Mouse (Mus musculus): ENCODE measurements around the gene Upk3b. TPM values are rescaled to one million over a fixed set of nuclear protein-coding genes. Genes with fewer than 3 reads are reported as not detected.

Gene Upk3b
- not detected in 2 replicates for polyA plus RNA-seq (2015; fragmentation: Nextera tagmentation; extraction: Ambion mirVana)

- H3K36me3 ChIP-seq (replicated peaks), result no peaks in the 10 kb centered on the region
- no peaks in the 10 kb centered on the region for H3K9me3 ChIP-seq
- H3K9ac ChIP-seq, result no peak within 1 kb of the TSS
- 84% methylated on average over 17 of the region's 17 CpGs for WGBS
- H3K27me3 ChIP-seq (replicated peaks), result no peaks in the 10 kb centered on the region
- no peak within 1 kb of the TSS for H3K27ac ChIP-seq
- no peaks in the 10 kb centered on the region for H3K4me1 ChIP-seq
- ATAC-seq (replicated peaks), result no peak
- H3K4me2 ChIP-seq, result no peak within 1 kb of the TSS
- H3K4me3 ChIP-seq, result no peak within 1 kb of the TSS
Measured at GRCm38 (mm10) chr5:136038258-136039214, at the start of gene Upk3b. Gene Upk3b (plus strand): TSS chr5:136038496.

- Histone ChIP-seq H3K9ac (no peak overlapping the region), H3K4me1 (peaks cover 4% of the 10 kb centered on the region), H3K27ac (no peak overlapping the region), H3K4me2 (no peak overlapping the region), H3K36me3 (replicated peaks) (no peaks in the 10 kb centered on the region), H3K9me3 (no peaks in the 10 kb centered on the region), H3K4me3 (no peak overlapping the region), H3K27me3 (replicated peaks) (no peaks in the 10 kb centered on the region)
- ATAC-seq (replicated peaks), result no peak
- WGBS, result 71% methylated on average over 5 of the region's 5 CpGs
Measured at GRCm38 (mm10) chr5:135990601-135991000, 47.7 kb upstream of the Upk3b start.

GRCm38 (mm10) chr5:135993381-135993965, 44.8 kb upstream of the Upk3b start:
- Histone ChIP-seq H3K9ac (no peak overlapping the region), H3K9me3 (no peaks in the 10 kb centered on the region), H3K4me1 (peaks cover 13% of the 10 kb centered on the region), H3K36me3 (replicated peaks) (peaks cover 7% of the 10 kb centered on the region), H3K4me3 (no peak overlapping the region), H3K27me3 (replicated peaks) (no peaks in the 10 kb centered on the region), H3K27ac (no peak overlapping the region), H3K4me2 (no peak overlapping the region)
- 63% methylated on average over 5 of the region's 5 CpGs for WGBS
- no peak for ATAC-seq (replicated peaks)

GRCm38 (mm10) chr5:135994335-135994724, 44.0 kb upstream of the Upk3b start:
- no peak overlapping the region for H3K27ac ChIP-seq
- ATAC-seq (replicated peaks), result peak; percentile 65; the same call in 1 of the 2 replicates
- H3K9me3 ChIP-seq, result no peaks in the 10 kb centered on the region
- peak overlapping the region; percentile 66; the same call in 1 of the 2 replicates for H3K4me3 ChIP-seq
- 65% methylated on average over 8 of the region's 8 CpGs for WGBS
- H3K27me3 ChIP-seq (replicated peaks), result no peaks in the 10 kb centered on the region
- peaks cover 12% of the 10 kb centered on the region for H3K36me3 ChIP-seq (replicated peaks)
- H3K4me2 ChIP-seq, result no peak overlapping the region
- peaks cover 13% of the 10 kb centered on the region for H3K4me1 ChIP-seq
- no peak overlapping the region for H3K9ac ChIP-seq

GRCm38 (mm10) chr5:135994725-135995687, 43.3 kb upstream of the Upk3b start, which contains the start of gene Dtx2:
Gene Dtx2 (plus strand): TSS chr5:135994800.
- H3K27me3 ChIP-seq (replicated peaks), result no peaks in the 10 kb centered on the region
- H3K4me3 ChIP-seq, result peak within 1 kb of the TSS; percentile 66
- H3K4me2 ChIP-seq, result peak within 1 kb of the TSS; percentile 74
- ATAC-seq (replicated peaks), result peak; percentile 95
- peaks cover 13% of the 10 kb centered on the region for H3K4me1 ChIP-seq
- no peaks in the 10 kb centered on the region for H3K9me3 ChIP-seq
- peak within 1 kb of the TSS; percentile 73 for H3K9ac ChIP-seq
- H3K27ac ChIP-seq, result peak within 1 kb of the TSS; percentile 86
- H3K36me3 ChIP-seq (replicated peaks), result peaks cover 12% of the 10 kb centered on the region
- WGBS, result under 1% methylated on average over 47 of the region's 47 CpGs

- Histone ChIP-seq H3K27me3 (replicated peaks) (no peaks in the 10 kb centered on the region), H3K4me1 (peaks cover 13% of the 10 kb centered on the region), H3K4me3 (peak overlapping the region; percentile 66; the same call in 1 of the 2 replicates), H3K27ac (no peak overlapping the region), H3K9me3 (no peaks in the 10 kb centered on the region), H3K36me3 (replicated peaks) (peaks cover 12% of the 10 kb centered on the region), H3K9ac (no peak overlapping the region), H3K4me2 (peak overlapping the region; percentile 74)
- ATAC-seq (replicated peaks), result no peak
- 89% methylated on average over 8 of the region's 8 CpGs for WGBS
Measured at GRCm38 (mm10) chr5:135996162-135996561, 42.1 kb upstream of the Upk3b start.

GRCm38 (mm10) chr5:136001222-136001621, 37.1 kb upstream of the Upk3b start:
- 92% methylated on average over 6 of the region's 6 CpGs for WGBS
- Histone ChIP-seq H3K27me3 (replicated peaks) (no peaks in the 10 kb centered on the region), H3K36me3 (replicated peaks) (peaks cover 12% of the 10 kb centered on the region), H3K4me2 (no peak overlapping the region), H3K9ac (no peak overlapping the region), H3K27ac (no peak overlapping the region), H3K4me3 (no peak overlapping the region), H3K9me3 (no peaks in the 10 kb centered on the region), H3K4me1 (peaks cover 6% of the 10 kb centered on the region; the same call in 1 of the 2 replicates)
- no peak for ATAC-seq (replicated peaks)

GRCm38 (mm10) chr5:136002325-136002724, 36.0 kb upstream of the Upk3b start:
- no peak for ATAC-seq (replicated peaks)
- H3K27ac ChIP-seq, result 0 out of 2 replicates have a peak overlapping the region, but pooled peaks have one; percentile 29
- H3K27me3 ChIP-seq (replicated peaks), result no peaks in the 10 kb centered on the region
- no peaks in the 10 kb centered on the region for H3K9me3 ChIP-seq
- peaks cover 12% of the 10 kb centered on the region for H3K36me3 ChIP-seq (replicated peaks)
- H3K4me2 ChIP-seq, result no peak overlapping the region
- H3K9ac ChIP-seq, result no peak overlapping the region
- H3K4me1 ChIP-seq, result 0 out of 2 replicates have a peak, but pooled peaks cover 3% of the 10 kb centered on the region
- WGBS, result 80% methylated on average over 2 of the region's 2 CpGs
- no peak overlapping the region for H3K4me3 ChIP-seq

- no peak overlapping the region for H3K9ac ChIP-seq
- H3K9me3 ChIP-seq, result no peaks in the 10 kb centered on the region
- H3K27me3 ChIP-seq (replicated peaks), result no peaks in the 10 kb centered on the region
- 0 out of 2 replicates have a peak, but pooled peaks cover 3% of the 10 kb centered on the region for H3K4me1 ChIP-seq
- H3K4me2 ChIP-seq, result no peak overlapping the region
- H3K36me3 ChIP-seq (replicated peaks), result peaks cover 12% of the 10 kb centered on the region
- WGBS, result 31% methylated on average over 3 of the region's 3 CpGs
- no peak overlapping the region for H3K4me3 ChIP-seq
- ATAC-seq (replicated peaks), result no peak
- H3K27ac ChIP-seq, result no peak overlapping the region
Measured at GRCm38 (mm10) chr5:136002751-136003151, 35.5 kb upstream of the Upk3b start.

- Histone ChIP-seq H3K4me3 (no peak overlapping the region), H3K27me3 (replicated peaks) (no peaks in the 10 kb centered on the region), H3K36me3 (replicated peaks) (no peaks in the 10 kb centered on the region), H3K9me3 (no peaks in the 10 kb centered on the region), H3K4me1 (0 out of 2 replicates have a peak, but pooled peaks cover 3% of the 10 kb centered on the region), H3K9ac (no peak overlapping the region), H3K4me2 (no peak overlapping the region), H3K27ac (no peak overlapping the region)
- whole genome bisulfite sequencing, result 87% methylated on average over 4 of the region's 4 CpGs
- no peak for ATAC-seq (replicated peaks)
Measured at GRCm38 (mm10) chr5:136004537-136004936, 33.8 kb upstream of the Upk3b start.

GRCm38 (mm10) chr5:136007745-136008144, 30.6 kb upstream of the Upk3b start:
- ATAC-seq (replicated peaks), result no peak
- H3K4me3 ChIP-seq, result no peak overlapping the region
- H3K9me3 ChIP-seq, result no peaks in the 10 kb centered on the region
- H3K4me1 ChIP-seq, result no peaks in the 10 kb centered on the region
- no peak overlapping the region for H3K27ac ChIP-seq
- H3K9ac ChIP-seq, result no peak overlapping the region
- peaks cover 20% of the 10 kb centered on the region; the same call in 1 of the 2 replicates for H3K36me3 ChIP-seq (replicated peaks)
- 80% methylated on average over 7 of the region's 7 CpGs for WGBS
- H3K4me2 ChIP-seq, result no peak overlapping the region
- H3K27me3 ChIP-seq (replicated peaks), result no peaks in the 10 kb centered on the region
